Mouse (Mus musculus) gastrocnemius, adult 18-20 months (tissue): Measurements from ENCODE around the gene Gen1. TPM values are rescaled to one million over a fixed set of nuclear protein-coding genes. Genes with fewer than 3 reads are reported as not detected.

Source experiments
- microRNA-seq: library from miRNA; unstranded; fragments of <30 nt; microRNA quantifications from one replicate; pipeline ENCODE4 v1.2.0, GENCODE M21; 2021
- total RNA-seq, 2 experiments: library from RNA; stranded (reverse); gene quantifications; 2 replicates each; pipeline ENCODE4 v1.2.3; 2021

Gene Gen1
- total RNA-seq, 2 experiments from 2014 or later = 2.4 to 4.6 TPM

Small RNA genes within 50 kb of the gene (microRNA-seq; reads per million reads assigned to microRNA genes)
- gene Mir7675 = not detected

Other genes with a start within 250 kb of the Gen1 start
- under 1 TPM; 0.53 to 0.93 TPM for gene Kcns3, start 114.7 kb downstream of the Gen1 start, total RNA-seq
- not detected for gene Msgn1, start 56.8 kb downstream of the Gen1 start, total RNA-seq
- 10 to 100 TPM; 27.1 to 35.7 TPM for gene Smc6, start 85 bp upstream of the Gen1 start, total RNA-seq
- gene Vsnl1, start 170.8 kb upstream of the Gen1 start, total RNA-seq = not detected
- gene Rad51ap2, start 190.3 kb upstream of the Gen1 start, total RNA-seq = not detected